Mouse (Mus musculus) testis, adult 2 months (tissue): Measurements from ENCODE around the gene Pml.

Experiments
- CTCF ChIP-seq: fragments of 200-500 bp; IDR thresholded peaks from 2 replicates; pipeline ENCODE4 v1.5.1; 2012; ENCODE audit warnings: low read depth, mild to moderate bottlenecking, inconsistent platforms, low read length, moderate library complexity; ENCODE audit not compliant: control insufficient read depth, insufficient read depth, insufficient replicate concordance
- POLR2A ChIP-seq: fragments of 200-500 bp; IDR thresholded peaks from 2 replicates; pipeline ENCODE4 v1.6.1; 2012; ENCODE audit warnings: low read depth, mild to moderate bottlenecking, inconsistent platforms, low read length, moderate library complexity; ENCODE audit not compliant: control insufficient read depth

DNA sequence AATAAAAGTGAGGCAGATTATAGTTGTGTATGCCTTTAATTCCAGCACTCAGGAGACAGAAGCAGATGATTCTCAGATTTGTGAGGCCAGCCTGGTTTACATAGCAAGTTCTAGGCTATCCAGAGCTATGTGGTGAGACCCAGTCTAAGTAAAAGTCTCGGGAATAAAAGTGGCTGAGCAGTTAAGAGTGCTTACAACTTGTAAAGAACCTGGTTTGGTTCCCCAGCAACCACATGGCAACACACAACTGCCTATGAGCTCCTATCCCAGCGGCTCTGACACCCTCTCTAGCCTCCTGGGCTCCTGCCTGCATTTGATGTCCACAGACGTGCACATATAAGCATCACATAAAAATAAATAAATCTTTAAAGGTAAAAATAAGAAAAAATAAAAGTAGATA, 20.5 kb upstream of the Pml start:
- TF ChIP-seq POLR2A (no peak), CTCF (no peak)
